Mouse (Mus musculus) cerebral cortex, adult 2 months (tissue): ENCODE data around the gene Wdr41.

Source experiments
- WGBS: fragments of 180-500 bp; shearing (Covaris S2); methylation state at CpG from one replicate; pipeline ENCODE4 v1.1.7; 2018; 5-methylcytosine and 5-hydroxymethylcytosine counted together

The Wdr41 gene

GRCm38 (mm10) chr13:95034715-95035114 is 58.6 kb downstream of the Wdr41 start:
- 50% methylated on average over 2 of the region's 2 CpGs for WGBS

- 56% methylated on average over 4 of the region's 4 CpGs for WGBS
Observed at GRCm38 (mm10) chr13:95038200-95038599, 62.1 kb downstream of the Wdr41 start.

GRCm38 (mm10) chr13:95040140-95040738 is 64.1 kb downstream of the Wdr41 start:
- WGBS = 39% methylated on average over 9 of the region's 9 CpGs

- WGBS = 59% methylated on average over 1 of the region's 1 CpGs
Observed at GRCm38 (mm10) chr13:95044108-95044507, 68.0 kb downstream of the Wdr41 start.

- WGBS = 87% methylated on average over 4 of the region's 4 CpGs
Observed at GRCm38 (mm10) chr13:95050398-95050797, 74.3 kb downstream of the Wdr41 start.

GRCm38 (mm10) chr13:95052421-95052820 is 76.3 kb downstream of the Wdr41 start:
- 88% methylated on average over 3 of the region's 3 CpGs for WGBS

GRCm38 (mm10) chr13:95055742-95056388 is 79.7 kb downstream of the Wdr41 start:
- WGBS = 90% methylated on average over 1 of the region's 1 CpGs

- 87% methylated on average over 11 of the region's 11 CpGs for WGBS
Observed at GRCm38 (mm10) chr13:95056501-95057280, 80.5 kb downstream of the Wdr41 start.

- 83% methylated on average over 4 of the region's 4 CpGs for WGBS
Observed at GRCm38 (mm10) chr13:95058885-95059284, 82.7 kb downstream of the Wdr41 start.

- WGBS = 73% methylated on average over 4 of the region's 4 CpGs
Observed at GRCm38 (mm10) chr13:95063390-95064017, 87.4 kb downstream of the Wdr41 start.

GRCm38 (mm10) chr13:95067854-95068253 is 91.7 kb downstream of the Wdr41 start:
- WGBS = 62% methylated on average over 6 of the region's 6 CpGs
